Mouse (Mus musculus) C2C12 (cell line): ENCODE measurements around the gene Cyp2s1. TPM values are rescaled to one million over a fixed set of nuclear protein-coding genes. Genes with fewer than 3 reads are reported as not detected.

Experiments
- H3K27me3 ChIP-seq: one replicate; pipeline ENCODE4 v1.6.1; 2011; ENCODE audit not compliant: control insufficient read depth, insufficient read depth, insufficient read length
- H3K36me3 ChIP-seq: one replicate; pipeline ENCODE4 v1.6.1; 2011; ENCODE audit not compliant: control insufficient read depth, insufficient read depth
- H3K4me3 ChIP-seq: one replicate; pipeline ENCODE4 v1.5.1; 2011; ENCODE audit warnings: mild to moderate bottlenecking, control low read depth; ENCODE audit not compliant: poor library complexity, insufficient read depth, severe bottlenecking
- H3K79me2 ChIP-seq: one replicate; pipeline ENCODE4 v1.6.1; 2011; ENCODE audit not compliant: control insufficient read depth, insufficient read depth
- H3K79me3 ChIP-seq: one replicate; pipeline ENCODE4 v1.6.1; 2011; ENCODE audit warnings: low read depth, control low read depth
- H3ac ChIP-seq: one replicate; pipeline ENCODE3; 2011; ENCODE audit warnings: low read depth; ENCODE audit not compliant: control insufficient read depth, insufficient read length
- CEBPB ChIP-seq: IDR thresholded peaks from one replicate; pipeline ENCODE4 v1.6.1; 2011; ENCODE audit warnings: low read depth, mild to moderate bottlenecking, control low read depth, moderate library complexity
- CTCF ChIP-seq: IDR thresholded peaks from one replicate; pipeline ENCODE4 v1.5.1; 2011; ENCODE audit not compliant: control insufficient read depth, insufficient read depth, insufficient read length
- FOSL1 ChIP-seq: IDR thresholded peaks from one replicate; pipeline ENCODE4 v1.8.0; 2011; ENCODE audit warnings: mild to moderate bottlenecking, low read length; ENCODE audit not compliant: poor library complexity, insufficient read depth, severe bottlenecking
- MAX ChIP-seq: IDR thresholded peaks from one replicate; pipeline ENCODE4 v1.6.1; 2011; ENCODE audit warnings: mild to moderate bottlenecking, control low read depth
- MYOD1 ChIP-seq: IDR thresholded peaks from one replicate; pipeline ENCODE4 v1.6.1; 2011; ENCODE audit warnings: low read depth; ENCODE audit not compliant: control insufficient read depth, insufficient read length
- MYOG ChIP-seq: IDR thresholded peaks from one replicate; pipeline ENCODE4 v1.6.1; 2011; ENCODE audit not compliant: control insufficient read depth, insufficient read length; ENCODE audit errors: extremely low read depth
- USF1 ChIP-seq: IDR thresholded peaks from one replicate; pipeline ENCODE4 v1.6.1; 2011; ENCODE audit warnings: low read depth, mild to moderate bottlenecking, control low read depth, moderate library complexity
- polyA plus RNA-seq: library from polyadenylated mRNA; unstranded; fragments of >200 nt; fragmentation: generic; extraction: Trizol; gene quantifications from one replicate; pipeline ENCODE4 v1.2.1, GENCODE M21; 2012; ENCODE audit warnings: missing spikeins

Cyp2s1 gene
- polyA plus RNA-seq, 1 experiment: 0.15 TPM

GRCm38 (mm10) chr7:25768229-25768628 is 48.5 kb downstream of the Cyp2s1 start:
- Histone ChIP-seq H3ac (no peak overlapping the region), H3K27me3 (no peaks in the 10 kb centered on the region), H3K4me3 (no peak overlapping the region), H3K79me3 (peaks cover 11% of the 10 kb centered on the region), H3K36me3 (peaks cover 100% of the 10 kb centered on the region), H3K79me2 (peaks cover 52% of the 10 kb centered on the region)
- no peak for TF ChIP-seq CEBPB
- no peak for TF ChIP-seq MAX
- TF ChIP-seq MYOD1: no peak
- no peak for TF ChIP-seq CTCF
- TF ChIP-seq MYOG: no peak
- TF ChIP-seq FOSL1: no peak
- TF ChIP-seq USF1: no peak

- Histone ChIP-seq H3K27me3 (no peaks in the 10 kb centered on the region), H3K4me3 (no peak overlapping the region), H3ac (no peak overlapping the region), H3K79me2 (peaks cover 34% of the 10 kb centered on the region), H3K36me3 (peaks cover 99% of the 10 kb centered on the region), H3K79me3 (peaks cover 8% of the 10 kb centered on the region)
- no peak for TF ChIP-seq MAX
Measured at GRCm38 (mm10) chr7:25766108-25766507, 50.6 kb downstream of the Cyp2s1 start.

GRCm38 (mm10) chr7:25764221-25764620 is 52.5 kb downstream of the Cyp2s1 start:
- peaks cover 16% of the 10 kb centered on the region for H3K79me2 ChIP-seq
- no peak overlapping the region for H3ac ChIP-seq
- no peak overlapping the region for H3K4me3 ChIP-seq
- peaks cover 4% of the 10 kb centered on the region for H3K79me3 ChIP-seq
- no peaks in the 10 kb centered on the region for H3K27me3 ChIP-seq
- TF ChIP-seq MYOD1 (no peak), MYOG (no peak), FOSL1 (no peak), MAX (no peak), CEBPB (no peak), USF1 (no peak), CTCF (no peak)
- peaks cover 96% of the 10 kb centered on the region for H3K36me3 ChIP-seq

- Histone ChIP-seq H3K36me3 (peaks cover 96% of the 10 kb centered on the region), H3ac (no peak overlapping the region), H3K27me3 (no peaks in the 10 kb centered on the region), H3K79me3 (peaks cover 4% of the 10 kb centered on the region), H3K4me3 (no peak overlapping the region), H3K79me2 (peaks cover 13% of the 10 kb centered on the region)
- TF ChIP-seq CEBPB: no peak
- TF ChIP-seq FOSL1: no peak
- TF ChIP-seq MYOG: no peak
- TF ChIP-seq MAX: no peak
- TF ChIP-seq CTCF: no peak
- TF ChIP-seq MYOD1: no peak
- no peak for TF ChIP-seq USF1
Measured at GRCm38 (mm10) chr7:25763678-25764077, 53.0 kb downstream of the Cyp2s1 start.

- Histone ChIP-seq H3K27me3 (no peaks in the 10 kb centered on the region), H3K79me3 (peaks cover 2% of the 10 kb centered on the region), H3K4me3 (no peak overlapping the region), H3K79me2 (no peaks in the 10 kb centered on the region), H3K36me3 (peaks cover 88% of the 10 kb centered on the region), H3ac (no peak overlapping the region)
- no peak for TF ChIP-seq MYOG
- no peak for TF ChIP-seq CTCF
- TF ChIP-seq MYOD1: no peak
- TF ChIP-seq USF1: no peak
- no peak for TF ChIP-seq FOSL1
- no peak for TF ChIP-seq MAX
- no peak for TF ChIP-seq CEBPB
Measured at GRCm38 (mm10) chr7:25761354-25761753, 55.4 kb downstream of the Cyp2s1 start.

- Histone ChIP-seq H3K79me3 (peaks cover 31% of the 10 kb centered on the region), H3K4me3 (peak overlapping the region; percentile 23), H3K79me2 (peaks cover 35% of the 10 kb centered on the region), H3K36me3 (peaks cover 51% of the 10 kb centered on the region), H3ac (peak overlapping the region; percentile 52), H3K27me3 (no peaks in the 10 kb centered on the region)
- TF ChIP-seq MYOD1 (no peak), CEBPB (no peak), CTCF (peak; percentile 17), MYOG (no peak), USF1 (peak; percentile 80), MAX (peak; percentile 48), FOSL1 (no peak)
Measured at GRCm38 (mm10) chr7:25756011-25756410, 60.7 kb downstream of the Cyp2s1 start.
